Mouse (Mus musculus): ENCODE measurements at regions not wholly inside any gene's neighbourhood (a gene's known extent, or its start where the extent isn't known, plus 50 kb on each side); places are given as distances from the start of the nearest gene placed in this dataset.

DNA sequence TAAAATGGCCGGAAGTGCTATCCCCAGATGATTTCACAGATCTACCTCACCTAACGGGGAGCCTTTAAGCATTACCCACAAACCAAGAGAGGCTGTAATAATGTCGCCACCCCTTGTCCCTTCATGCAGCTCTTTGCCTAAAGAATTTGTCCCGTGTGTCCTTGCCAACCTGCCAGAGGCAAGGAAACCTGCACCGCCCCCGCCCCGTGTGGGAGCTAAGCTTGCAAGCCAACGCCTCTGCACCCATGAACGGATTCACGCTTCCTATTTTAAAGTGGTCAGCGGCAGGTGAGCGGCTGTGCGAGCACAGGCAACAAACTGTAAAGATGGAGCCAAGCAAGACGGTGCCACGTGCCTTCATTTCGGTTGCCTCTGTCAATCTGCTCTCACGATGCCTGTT is 63.1 kb downstream of the Gm11011 start:
- H3K36me3 ChIP-seq (ENCODE audit: insufficient read depth): no peaks in the 10 kb centered on the region
- no peaks in the 10 kb centered on the region for H3K27me3 ChIP-seq (ENCODE audit: insufficient read depth, low read length)
- H3K27ac ChIP-seq (ENCODE audit: low read depth, low read length): no peak overlapping the region
- H3K9me3 ChIP-seq (ENCODE audit: low read length): no peaks in the 10 kb centered on the region
- DNase-seq (no peak), ATAC-seq (no peak)
- H3K4me2 ChIP-seq (ENCODE audit: low read depth): no peak overlapping the region
- 71% methylated on average over 17 of the region's 17 CpGs for WGBS
- no peak overlapping the region for H3K9ac ChIP-seq
- no peak overlapping the region for H3K4me3 ChIP-seq (ENCODE audit: low read depth, low read length)
- H3K4me1 ChIP-seq (ENCODE audit: insufficient read depth): 0 out of 2 replicates have a peak, but pooled peaks cover 4% of the 10 kb centered on the region
- TF ChIP-seq CTCF (IDR thresholded peaks at IDR 0.05; ENCODE audit: low read depth): no peak

DNA sequence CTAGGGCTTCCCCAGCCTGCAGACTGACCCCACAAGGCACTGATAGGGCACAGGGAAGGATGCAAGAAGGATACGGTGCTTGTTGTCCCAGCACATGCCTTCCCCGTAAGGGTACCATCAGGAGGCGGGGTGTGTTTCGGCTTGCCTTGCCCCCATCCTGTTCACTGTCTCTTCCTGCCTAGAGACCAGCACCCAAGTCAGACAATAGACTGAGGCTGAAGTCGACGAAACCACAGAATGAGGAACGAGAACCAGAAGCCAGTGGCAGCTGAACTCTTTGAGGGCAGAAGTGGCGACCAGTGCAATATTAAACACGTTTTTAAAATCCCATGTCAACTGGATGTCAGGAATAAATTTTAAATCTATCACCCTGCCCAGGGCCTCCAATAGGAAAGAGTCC is 67.6 kb downstream of the Gm11011 start:
- 86% methylated on average over 9 of the region's 9 CpGs for WGBS
- Histone ChIP-seq H3K9me3 (ENCODE audit: low read length) (no peaks in the 10 kb centered on the region), H3K27me3 (ENCODE audit: insufficient read depth, low read length) (no peaks in the 10 kb centered on the region), H3K36me3 (ENCODE audit: insufficient read depth) (no peaks in the 10 kb centered on the region), H3K4me2 (ENCODE audit: low read depth) (no peak overlapping the region), H3K27ac (ENCODE audit: low read depth, low read length) (no peak overlapping the region), H3K4me1 (ENCODE audit: insufficient read depth) (0 out of 2 replicates have a peak, but pooled peaks cover 4% of the 10 kb centered on the region), H3K4me3 (ENCODE audit: low read depth, low read length) (no peak overlapping the region), H3K9ac (no peak overlapping the region)
- no peak for TF ChIP-seq CTCF (IDR thresholded peaks at IDR 0.05; ENCODE audit: low read depth)
- DNase-seq (no peak), ATAC-seq (no peak)

DNA sequence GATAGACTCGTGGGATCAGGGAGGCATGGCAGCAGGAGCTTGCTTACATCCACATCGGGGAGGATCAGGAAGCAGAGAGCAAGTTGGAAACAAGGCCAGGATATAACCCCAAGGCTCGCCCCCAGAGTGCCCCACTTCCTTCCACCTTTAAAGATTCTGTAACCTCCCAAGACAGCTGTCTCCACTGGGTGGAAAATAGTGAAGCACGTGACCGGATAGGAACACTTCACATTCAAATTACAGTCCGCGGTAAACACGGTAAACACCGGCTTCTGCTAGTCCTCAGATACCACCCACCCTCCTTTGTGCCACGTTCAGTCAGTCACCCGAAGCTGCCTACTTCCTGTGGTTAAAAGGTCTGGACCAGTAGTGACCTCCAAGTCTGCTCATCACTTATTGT is 72.2 kb downstream of the Gm11011 start:
- Histone ChIP-seq H3K9ac (no peak overlapping the region), H3K4me1 (ENCODE audit: insufficient read depth) (no peaks in the 10 kb centered on the region), H3K9me3 (ENCODE audit: low read length) (no peaks in the 10 kb centered on the region), H3K4me3 (ENCODE audit: low read depth, low read length) (no peak overlapping the region), H3K4me2 (ENCODE audit: low read depth) (no peak overlapping the region), H3K27me3 (ENCODE audit: insufficient read depth, low read length) (no peaks in the 10 kb centered on the region), H3K36me3 (ENCODE audit: insufficient read depth) (no peaks in the 10 kb centered on the region), H3K27ac (ENCODE audit: low read depth, low read length) (no peak overlapping the region)
- WGBS: 83% methylated on average over 11 of the region's 11 CpGs
- ATAC-seq (no peak), DNase-seq (no peak)
- TF ChIP-seq CTCF (IDR thresholded peaks at IDR 0.05; ENCODE audit: low read depth): no peak

DNA sequence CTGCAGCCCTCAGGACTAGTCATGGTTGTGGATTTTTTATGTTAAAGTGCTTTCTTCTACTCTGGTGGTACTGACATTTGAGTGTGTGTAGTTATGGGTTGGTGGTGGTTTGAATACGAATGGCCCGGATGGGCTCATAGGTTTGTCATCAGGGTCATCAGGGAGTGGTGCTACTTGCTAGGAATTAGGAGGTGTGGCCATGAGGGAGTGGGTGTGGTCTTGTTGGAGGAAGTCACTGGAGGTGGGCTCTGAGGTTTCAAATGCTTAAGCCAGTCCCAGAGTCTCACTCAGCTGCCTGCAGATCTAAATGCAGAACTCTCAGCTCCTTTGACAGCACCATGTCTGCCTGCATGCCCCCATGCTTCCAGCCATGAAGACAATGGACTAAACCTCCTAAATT is 76.8 kb downstream of the Gm11011 start:
- H3K9me3 ChIP-seq (ENCODE audit: low read length): no peaks in the 10 kb centered on the region
- H3K4me3 ChIP-seq (ENCODE audit: low read depth, low read length): no peak overlapping the region
- H3K4me1 ChIP-seq (ENCODE audit: insufficient read depth): no peaks in the 10 kb centered on the region
- no peak overlapping the region for H3K27ac ChIP-seq (ENCODE audit: low read depth, low read length)
- H3K36me3 ChIP-seq (ENCODE audit: insufficient read depth): no peaks in the 10 kb centered on the region
- no peak for ATAC-seq
- no peak for DNase-seq
- TF ChIP-seq CTCF (IDR thresholded peaks at IDR 0.05; ENCODE audit: low read depth): no peak
- no peak overlapping the region for H3K9ac ChIP-seq
- WGBS: 87% methylated on average over 2 of the region's 2 CpGs
- no peak overlapping the region for H3K4me2 ChIP-seq (ENCODE audit: low read depth)
- no peaks in the 10 kb centered on the region for H3K27me3 ChIP-seq (ENCODE audit: insufficient read depth, low read length)

DNA sequence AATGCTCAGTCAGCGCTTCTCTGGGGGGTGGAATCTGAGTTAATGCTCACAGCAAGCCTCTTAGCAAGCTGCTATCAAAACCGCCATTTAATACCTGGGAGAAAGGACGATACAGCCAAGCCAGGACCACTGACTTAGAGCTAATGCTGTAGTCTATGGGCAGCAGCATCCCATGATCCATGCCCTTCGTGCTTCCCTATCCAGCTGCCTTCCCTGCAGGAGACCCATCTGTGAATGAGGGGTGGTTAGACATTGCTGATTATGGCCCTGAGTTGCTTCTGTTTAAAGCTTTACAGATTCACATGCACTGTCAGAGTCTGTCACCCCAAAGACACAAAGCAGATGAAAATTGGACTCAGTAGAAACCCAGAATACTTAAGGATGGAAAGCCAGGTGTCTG is 78.1 kb downstream of the Gm11011 start:
- H3K4me1 ChIP-seq (ENCODE audit: insufficient read depth): no peaks in the 10 kb centered on the region
- 80% methylated on average over 4 of the region's 4 CpGs for WGBS
- H3K36me3 ChIP-seq (ENCODE audit: insufficient read depth): no peaks in the 10 kb centered on the region
- no peaks in the 10 kb centered on the region for H3K27me3 ChIP-seq (ENCODE audit: insufficient read depth, low read length)
- H3K4me3 ChIP-seq (ENCODE audit: low read depth, low read length): no peak overlapping the region
- no peak overlapping the region for H3K27ac ChIP-seq (ENCODE audit: low read depth, low read length)
- H3K9me3 ChIP-seq (ENCODE audit: low read length): no peaks in the 10 kb centered on the region
- no peak overlapping the region for H3K9ac ChIP-seq
- DNase-seq (no peak), ATAC-seq (no peak)
- no peak overlapping the region for H3K4me2 ChIP-seq (ENCODE audit: low read depth)
- TF ChIP-seq CTCF (IDR thresholded peaks at IDR 0.05; ENCODE audit: low read depth): no peak

DNA sequence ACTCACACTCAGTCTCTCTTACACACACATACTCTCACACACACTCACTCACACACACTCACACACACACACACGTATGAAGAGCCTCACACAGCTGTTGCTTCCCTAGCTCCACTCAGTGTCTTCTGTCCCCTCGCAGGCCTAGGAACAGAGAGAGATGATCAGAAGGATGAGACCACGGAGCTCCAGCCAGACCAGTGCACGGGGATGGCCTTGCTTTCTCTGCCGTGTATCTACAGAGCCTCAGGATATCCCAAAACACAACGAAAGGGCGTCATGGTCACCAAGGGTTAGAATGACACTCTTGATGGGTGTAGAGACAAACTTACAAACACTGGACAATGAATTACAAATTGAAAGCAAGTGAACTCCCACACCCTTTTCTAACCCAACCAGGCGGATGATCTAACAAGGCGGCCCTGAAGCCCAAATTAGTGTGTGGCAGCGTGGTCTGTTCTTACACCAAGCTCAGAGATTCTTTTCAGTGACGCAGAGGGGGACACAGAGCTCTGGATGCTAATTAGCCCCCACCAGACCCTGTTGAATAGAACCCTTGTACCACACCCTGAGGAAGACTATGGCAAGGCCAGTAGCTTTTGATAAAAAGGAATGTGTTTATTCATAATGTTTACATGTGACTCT is 83.0 kb downstream of the Gm11011 start:
- no peak overlapping the region for H3K9ac ChIP-seq
- no peak overlapping the region for H3K4me2 ChIP-seq (ENCODE audit: low read depth)
- WGBS: 38% methylated on average over 11 of the region's 11 CpGs
- DNase-seq: no peak
- no peak overlapping the region for H3K27ac ChIP-seq (ENCODE audit: low read depth, low read length)
- H3K4me1 ChIP-seq (ENCODE audit: insufficient read depth): no peaks in the 10 kb centered on the region
- no peak for ATAC-seq
- H3K36me3 ChIP-seq (ENCODE audit: insufficient read depth): no peaks in the 10 kb centered on the region
- TF ChIP-seq CTCF (IDR thresholded peaks at IDR 0.05; ENCODE audit: low read depth): no peak
- no peaks in the 10 kb centered on the region for H3K27me3 ChIP-seq (ENCODE audit: insufficient read depth, low read length)
- H3K9me3 ChIP-seq (ENCODE audit: low read length): no peaks in the 10 kb centered on the region
- H3K4me3 ChIP-seq (ENCODE audit: low read depth, low read length): no peak overlapping the region

DNA sequence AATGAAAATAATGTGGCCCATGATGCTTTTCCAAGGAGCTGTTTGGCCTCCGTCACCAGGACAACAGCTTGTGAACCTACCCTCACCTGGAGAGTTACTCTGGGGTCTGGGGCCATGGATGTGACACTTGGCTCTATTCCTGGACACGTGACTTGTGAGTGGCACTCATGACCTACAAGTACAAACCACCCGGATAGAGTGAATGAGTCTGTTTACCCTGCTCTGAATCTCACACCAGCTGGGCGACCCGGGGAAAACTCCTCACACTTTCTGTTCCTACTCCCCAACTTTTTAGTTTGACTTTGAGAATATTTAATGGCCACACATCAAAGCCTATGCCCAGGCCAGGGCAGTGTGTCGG is 84.0 kb downstream of the Gm11011 start:
- DNase-seq (no peak), ATAC-seq (no peak)
- no peaks in the 10 kb centered on the region for H3K36me3 ChIP-seq (ENCODE audit: insufficient read depth)
- no peak overlapping the region for H3K4me2 ChIP-seq (ENCODE audit: low read depth)
- H3K4me3 ChIP-seq (ENCODE audit: low read depth, low read length): no peak overlapping the region
- H3K9ac ChIP-seq: no peak overlapping the region
- no peak overlapping the region for H3K27ac ChIP-seq (ENCODE audit: low read depth, low read length)
- TF ChIP-seq CTCF (IDR thresholded peaks at IDR 0.05; ENCODE audit: low read depth): no peak
- H3K4me1 ChIP-seq (ENCODE audit: insufficient read depth): no peaks in the 10 kb centered on the region
- H3K27me3 ChIP-seq (ENCODE audit: insufficient read depth, low read length): no peaks in the 10 kb centered on the region
- 68% methylated on average over 6 of the region's 6 CpGs for WGBS
- H3K9me3 ChIP-seq (ENCODE audit: low read length): no peaks in the 10 kb centered on the region

Measured in forebrain, postnatal 0 days (tissue).